Mouse (Mus musculus): ENCODE results near the gene Cpne9. TPM values are rescaled to one million over a fixed set of nuclear protein-coding genes. Genes with fewer than 3 reads are reported as not detected.

Gene Cpne9
- polyA plus RNA-seq, 1 experiment from 2014 or later, result not detected

DNA sequence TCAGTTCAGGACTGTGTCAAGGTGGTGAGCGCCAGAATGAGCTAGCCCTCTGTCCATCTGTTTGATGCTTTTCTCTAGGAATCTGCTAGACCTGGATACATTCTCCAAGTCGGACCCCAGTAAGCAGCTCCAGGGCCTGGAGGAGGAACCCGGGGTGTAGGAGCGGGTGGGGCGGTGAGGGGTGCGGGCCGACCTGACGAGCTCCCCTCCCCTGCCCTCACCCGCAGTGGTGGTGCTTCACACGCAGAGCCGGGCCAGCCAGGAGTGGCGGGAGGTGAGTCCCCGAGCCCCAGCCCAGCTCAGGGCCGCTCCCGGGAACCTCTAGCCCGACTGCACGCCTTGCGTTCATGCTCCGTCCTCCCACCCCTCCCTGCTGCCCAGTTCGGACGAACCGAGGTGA lies 862 bp downstream of the Cpne9 start:
- Histone ChIP-seq H3K4me3 (ENCODE audit: low read depth, low read length) (peak overlapping the region; percentile 12; the same call in 1 of the 2 replicates), H3K9me3 (ENCODE audit: control insufficient read depth, low read length) (no peaks in the 10 kb centered on the region), H3K27ac (replicated peaks) (no peak overlapping the region), H3K4me2 (replicated peaks; ENCODE audit: low read depth) (peak overlapping the region; percentile 34), H3K4me1 (replicated peaks; ENCODE audit: control insufficient read depth, insufficient read depth) (no peaks in the 10 kb centered on the region), H3K9ac (ENCODE audit: low read length) (no peak overlapping the region), H3K36me3 (ENCODE audit: control insufficient read depth, insufficient read depth, low read length) (peaks cover 3% of the 10 kb centered on the region; the same call in 1 of the 2 replicates), H3K27me3 (ENCODE audit: control insufficient read depth, insufficient read depth, low read length) (peaks cover 8% of the 10 kb centered on the region; the same call in 1 of the 2 replicates)
- DNase-seq (ENCODE audit: low spot score) (peak; percentile 24), ATAC-seq (ENCODE audit: low FRiP score, low TSS enrichment) (peak; percentile 30; the same call in 1 of the 2 replicates)
- TF ChIP-seq EP300 (optimal IDR thresholded peaks at IDR 0.05) (no peak), CTCF (IDR thresholded peaks at IDR 0.05; ENCODE audit: low read depth) (no peak)
- 1% methylated on average over 21 of the region's 22 CpGs for whole genome bisulfite sequencing

DNA sequence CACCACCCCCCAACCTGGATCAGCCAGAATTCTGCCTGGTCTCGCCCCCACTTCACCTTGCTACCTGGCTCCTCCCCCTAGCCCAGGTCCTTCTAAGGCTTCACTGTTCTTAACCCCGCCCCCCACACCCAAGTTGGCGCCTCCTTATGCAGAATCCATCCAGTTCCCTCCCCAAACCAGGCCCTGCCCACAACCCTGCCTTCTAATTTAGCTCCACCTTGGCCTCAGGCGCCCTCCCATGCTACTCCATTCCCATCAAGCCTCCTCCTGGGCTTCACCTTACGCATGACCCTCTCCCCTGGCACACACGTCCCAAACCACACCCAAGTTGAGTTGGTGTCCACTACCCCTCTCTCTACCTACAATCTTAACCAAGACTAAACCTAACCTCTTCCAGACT lies 1.4 kb downstream of the Cpne9 start:
- whole genome bisulfite sequencing, result 15% methylated on average over 6 of the region's 6 CpGs
- DNase-seq (ENCODE audit: low spot score) (peak; percentile 36), ATAC-seq (ENCODE audit: low FRiP score, low TSS enrichment) (peak; percentile 38; the same call in 1 of the 2 replicates)
- H3K4me2 ChIP-seq (replicated peaks; ENCODE audit: low read depth), result peak overlapping the region; percentile 34
- H3K4me3 ChIP-seq (ENCODE audit: low read depth, low read length), result 0 out of 2 replicates have a peak overlapping the region, but pooled peaks have one; percentile 12
- peaks cover 3% of the 10 kb centered on the region; the same call in 1 of the 2 replicates for H3K36me3 ChIP-seq (ENCODE audit: control insufficient read depth, insufficient read depth, low read length)
- H3K9ac ChIP-seq (ENCODE audit: low read length), result no peak overlapping the region
- no peak for TF ChIP-seq EP300 (optimal IDR thresholded peaks at IDR 0.05)
- no peak for TF ChIP-seq CTCF (IDR thresholded peaks at IDR 0.05; ENCODE audit: low read depth)
- no peaks in the 10 kb centered on the region for H3K4me1 ChIP-seq (replicated peaks; ENCODE audit: control insufficient read depth, insufficient read depth)
- H3K27ac ChIP-seq (replicated peaks), result no peak overlapping the region
- H3K27me3 ChIP-seq (ENCODE audit: control insufficient read depth, insufficient read depth, low read length), result peaks cover 8% of the 10 kb centered on the region; the same call in 1 of the 2 replicates
- H3K9me3 ChIP-seq (ENCODE audit: control insufficient read depth, low read length), result no peaks in the 10 kb centered on the region

DNA sequence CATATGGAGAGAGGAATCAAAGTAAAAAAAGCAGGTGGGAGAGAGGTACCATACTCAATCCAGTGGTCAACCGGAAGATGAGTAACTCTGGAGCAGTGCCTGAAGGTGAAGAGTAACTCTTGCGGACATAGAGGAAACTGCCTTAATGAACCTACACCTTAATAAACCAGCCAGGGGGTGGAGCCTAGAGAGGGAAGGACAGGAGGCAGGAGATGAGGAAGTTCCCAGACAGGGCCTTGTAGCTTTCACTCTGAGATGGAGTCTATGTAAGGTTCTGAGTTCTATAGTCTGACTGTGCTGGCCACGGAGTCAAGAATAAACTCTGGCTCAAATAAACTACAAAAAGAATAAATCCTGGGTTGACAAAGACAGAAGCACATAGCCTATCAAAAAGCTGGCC lies 2.8 kb downstream of the Cpne9 start:
- Histone ChIP-seq H3K9me3 (ENCODE audit: control insufficient read depth, low read length) (no peaks in the 10 kb centered on the region), H3K4me1 (replicated peaks; ENCODE audit: control insufficient read depth, insufficient read depth) (no peaks in the 10 kb centered on the region), H3K4me3 (ENCODE audit: low read depth, low read length) (no peak overlapping the region), H3K27ac (replicated peaks) (no peak overlapping the region), H3K9ac (ENCODE audit: low read length) (no peak overlapping the region), H3K36me3 (ENCODE audit: control insufficient read depth, insufficient read depth, low read length) (peaks cover 3% of the 10 kb centered on the region; the same call in 1 of the 2 replicates), H3K27me3 (ENCODE audit: control insufficient read depth, insufficient read depth, low read length) (peaks cover 8% of the 10 kb centered on the region; the same call in 1 of the 2 replicates), H3K4me2 (replicated peaks; ENCODE audit: low read depth) (no peak overlapping the region)
- ATAC-seq (ENCODE audit: low FRiP score, low TSS enrichment) (no peak), DNase-seq (ENCODE audit: low spot score) (no peak)
- no peak for TF ChIP-seq CTCF (IDR thresholded peaks at IDR 0.05; ENCODE audit: low read depth)
- no peak for TF ChIP-seq EP300 (optimal IDR thresholded peaks at IDR 0.05)
- 75% methylated on average over 3 of the region's 3 CpGs for WGBS

DNA sequence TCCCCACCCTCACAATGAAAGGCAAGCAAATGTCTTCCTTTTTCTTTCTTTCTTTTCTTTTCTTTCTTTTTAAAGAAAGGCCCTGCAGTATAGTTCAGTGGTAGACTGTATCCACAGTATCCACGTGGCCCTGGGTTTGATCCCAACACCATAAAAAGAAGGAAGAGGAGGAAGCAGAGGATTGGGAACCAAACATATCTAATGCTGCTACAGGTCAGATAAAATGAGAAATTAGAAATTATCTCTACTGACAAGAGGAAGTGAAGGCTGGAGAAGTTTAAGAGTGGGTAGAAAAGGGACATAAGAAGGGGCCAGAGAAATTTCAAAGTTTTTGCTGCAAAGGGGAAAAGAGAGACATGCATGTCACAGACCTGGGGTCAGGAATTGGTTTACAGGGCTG lies 4.2 kb downstream of the Cpne9 start:
- H3K4me1 ChIP-seq (replicated peaks; ENCODE audit: control insufficient read depth, insufficient read depth), result no peaks in the 10 kb centered on the region
- ATAC-seq (ENCODE audit: low FRiP score, low TSS enrichment), result no peak

DNA sequence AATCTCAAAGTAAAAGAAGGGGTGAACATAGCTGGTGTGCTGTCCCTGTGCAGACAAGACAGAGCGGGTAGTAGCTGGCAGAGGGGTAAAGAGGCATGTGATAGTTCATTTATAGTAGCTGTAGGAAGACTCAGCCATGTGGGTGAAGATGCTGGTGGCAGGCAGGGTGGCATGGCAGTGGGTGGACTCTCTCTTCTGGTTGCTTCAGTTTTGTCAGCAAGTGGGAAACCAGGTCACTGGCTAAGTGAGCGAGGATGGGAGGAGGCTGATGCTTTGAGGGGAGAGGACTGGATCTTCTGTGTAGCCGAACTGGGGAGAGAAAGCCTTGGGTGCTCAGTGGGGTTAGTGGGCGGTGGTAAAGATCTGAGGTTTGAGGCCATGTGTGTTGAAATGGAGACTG lies 5.1 kb downstream of the Cpne9 start:
- no peaks in the 10 kb centered on the region for H3K36me3 ChIP-seq (ENCODE audit: control insufficient read depth, insufficient read depth, low read length)
- H3K4me3 ChIP-seq (ENCODE audit: low read depth, low read length), result no peak overlapping the region
- TF ChIP-seq CTCF (IDR thresholded peaks at IDR 0.05; ENCODE audit: low read depth) (no peak), EP300 (optimal IDR thresholded peaks at IDR 0.05) (no peak)
- H3K27ac ChIP-seq (replicated peaks), result no peak overlapping the region
- no peak overlapping the region for H3K4me2 ChIP-seq (replicated peaks; ENCODE audit: low read depth)
- no peak for ATAC-seq (ENCODE audit: low FRiP score, low TSS enrichment)
- H3K4me1 ChIP-seq (replicated peaks; ENCODE audit: control insufficient read depth, insufficient read depth), result no peaks in the 10 kb centered on the region
- peaks cover 6% of the 10 kb centered on the region; the same call in 1 of the 2 replicates for H3K27me3 ChIP-seq (ENCODE audit: control insufficient read depth, insufficient read depth, low read length)
- DNase-seq (ENCODE audit: low spot score), result no peak
- WGBS, result 64% methylated on average over 4 of the region's 4 CpGs
- H3K9ac ChIP-seq (ENCODE audit: low read length), result no peak overlapping the region
- no peaks in the 10 kb centered on the region for H3K9me3 ChIP-seq (ENCODE audit: control insufficient read depth, low read length)

More for the DNA sequence above, 4.2 kb downstream of the Cpne9 start:
- DNase-seq (ENCODE audit: low spot score), result no peak
- Histone ChIP-seq H3K4me3 (ENCODE audit: low read depth, low read length) (no peak overlapping the region), H3K9me3 (ENCODE audit: control insufficient read depth, low read length) (no peaks in the 10 kb centered on the region), H3K27ac (replicated peaks) (no peak overlapping the region), H3K4me2 (replicated peaks; ENCODE audit: low read depth) (no peak overlapping the region), H3K27me3 (ENCODE audit: control insufficient read depth, insufficient read depth, low read length) (peaks cover 8% of the 10 kb centered on the region; the same call in 1 of the 2 replicates), H3K36me3 (ENCODE audit: control insufficient read depth, insufficient read depth, low read length) (no peaks in the 10 kb centered on the region), H3K9ac (ENCODE audit: low read length) (no peak overlapping the region)
- TF ChIP-seq CTCF (IDR thresholded peaks at IDR 0.05; ENCODE audit: low read depth) (no peak), EP300 (optimal IDR thresholded peaks at IDR 0.05) (no peak)
- WGBS, result 53% methylated on average over 1 of the region's 1 CpGs

DNA sequence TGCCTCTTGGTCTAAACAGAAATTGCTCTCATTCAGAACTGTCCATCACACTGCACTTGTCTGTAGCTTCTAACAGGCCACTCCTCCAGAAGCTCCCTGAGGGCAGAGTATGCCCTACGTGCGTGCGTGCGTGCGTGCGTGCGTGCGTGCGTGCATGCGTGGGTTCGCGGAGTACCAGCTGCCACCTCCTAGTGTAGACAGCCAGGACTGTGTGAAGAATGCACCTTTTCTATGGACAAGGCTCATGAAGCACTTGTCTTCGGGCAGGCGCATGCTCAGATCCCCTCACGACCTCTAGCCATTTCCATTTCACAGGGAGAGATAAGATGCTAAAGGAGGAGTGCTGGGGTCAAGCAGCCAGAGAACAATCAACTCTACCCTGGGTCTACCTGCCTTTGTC lies 7.2 kb downstream of the Cpne9 start:
- 89% methylated on average over 15 of the region's 15 CpGs for WGBS
- Histone ChIP-seq H3K36me3 (ENCODE audit: control insufficient read depth, insufficient read depth, low read length) (no peaks in the 10 kb centered on the region), H3K9ac (ENCODE audit: low read length) (no peak overlapping the region), H3K4me1 (replicated peaks; ENCODE audit: control insufficient read depth, insufficient read depth) (no peaks in the 10 kb centered on the region), H3K4me3 (ENCODE audit: low read depth, low read length) (no peak overlapping the region), H3K9me3 (ENCODE audit: control insufficient read depth, low read length) (no peaks in the 10 kb centered on the region), H3K4me2 (replicated peaks; ENCODE audit: low read depth) (no peak overlapping the region), H3K27me3 (ENCODE audit: control insufficient read depth, insufficient read depth, low read length) (no peaks in the 10 kb centered on the region), H3K27ac (replicated peaks) (no peak overlapping the region)
- no peak for DNase-seq (ENCODE audit: low spot score)
- no peak for ATAC-seq (ENCODE audit: low FRiP score, low TSS enrichment)
- TF ChIP-seq EP300 (optimal IDR thresholded peaks at IDR 0.05) (no peak), CTCF (IDR thresholded peaks at IDR 0.05; ENCODE audit: low read depth) (no peak)
